Mouse (Mus musculus) adrenal gland, adult 2 months (tissue): Measurements from ENCODE around the gene Dbp. TPM values are rescaled to one million over a fixed set of nuclear protein-coding genes. Genes with fewer than 3 reads are reported as not detected.

Experiments
- DNase-seq: peaks from one replicate; pipeline ENCODE4 v3.0.0; 2021
- polyA plus RNA-seq: library from polyadenylated mRNA; depleted of rRNA; stranded (reverse); fragments of >200 nt; gene quantifications from 2 replicates; pipeline ENCODE4 v1.2.3, GENCODE M21; 2012; rRNA removed
- total RNA-seq, 2 experiments: library from RNA; stranded (reverse); gene quantifications; 2 replicates each; pipeline ENCODE4 v1.2.3; 2021

Gene Dbp
- total and polyA plus RNA-seq, 3 experiments = 54.3 to 796 (median 225) TPM

DNA sequence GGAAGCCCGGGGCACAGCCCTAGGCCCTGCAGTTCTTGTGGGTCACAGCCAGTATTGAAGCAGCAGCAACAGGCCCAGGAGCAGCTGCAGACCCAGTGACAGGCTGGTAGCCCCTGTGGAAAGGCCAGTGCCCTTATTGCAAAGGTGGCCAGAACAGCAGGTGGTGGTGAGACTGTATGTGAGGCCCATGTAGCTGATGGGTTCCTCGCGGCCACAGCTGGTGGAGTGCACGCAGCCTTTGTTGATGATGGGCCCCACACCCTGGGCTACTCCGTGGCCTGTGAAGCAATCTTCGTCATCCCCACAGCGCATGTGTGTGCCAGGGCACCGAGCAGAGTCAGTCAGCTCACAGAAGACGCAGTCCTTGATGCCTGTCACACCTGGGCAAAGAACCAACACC, 20.3 kb downstream of the Dbp start:
- no peak for DNase-seq

DNA sequence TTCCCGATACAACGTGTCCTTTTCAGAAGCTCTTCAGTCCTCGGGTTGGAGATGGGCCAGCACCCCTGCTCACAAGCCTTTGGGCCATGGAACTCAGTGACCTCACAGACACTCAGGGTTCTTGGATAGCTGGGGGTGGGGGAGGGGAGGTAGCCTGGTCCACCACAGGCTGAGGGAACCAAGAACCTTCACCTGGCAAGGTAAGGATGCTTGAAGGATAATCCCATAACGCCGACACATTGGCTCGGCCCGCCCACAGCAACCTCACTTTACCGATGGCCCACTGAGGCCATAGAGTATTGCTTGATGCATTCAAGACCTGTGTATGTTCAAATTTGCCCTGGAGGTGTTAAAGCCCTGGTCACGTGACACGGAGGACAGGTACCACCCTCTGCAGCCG, 20.8 kb downstream of the Dbp start, which contains the start of gene Spaca4:
TSS of gene Spaca4 (minus strand) at position 101 of the 400 bp plus-strand sequence.
- no peak for DNase-seq

DNA sequence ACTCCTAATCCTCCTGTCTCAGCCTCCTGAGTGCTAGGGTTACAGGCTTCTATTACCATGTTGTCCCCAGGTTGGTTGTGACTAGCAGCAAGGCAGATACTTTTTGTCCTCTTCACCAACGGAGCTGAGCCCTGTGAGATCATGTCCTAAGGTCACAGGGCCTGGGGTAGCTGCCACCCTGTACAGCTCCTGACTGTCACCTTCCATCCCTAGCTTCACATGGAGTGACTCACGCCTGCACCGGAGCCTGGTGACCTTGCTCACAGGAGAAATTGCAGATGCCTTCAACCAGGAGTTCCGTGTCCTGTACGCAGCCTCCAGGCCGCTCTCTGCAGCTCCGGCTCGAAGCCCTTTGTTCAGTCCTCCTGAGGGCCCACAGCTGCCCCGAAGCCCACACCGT, 21.5 kb downstream of the Dbp start:
- peak; percentile 66 for DNase-seq

DNA sequence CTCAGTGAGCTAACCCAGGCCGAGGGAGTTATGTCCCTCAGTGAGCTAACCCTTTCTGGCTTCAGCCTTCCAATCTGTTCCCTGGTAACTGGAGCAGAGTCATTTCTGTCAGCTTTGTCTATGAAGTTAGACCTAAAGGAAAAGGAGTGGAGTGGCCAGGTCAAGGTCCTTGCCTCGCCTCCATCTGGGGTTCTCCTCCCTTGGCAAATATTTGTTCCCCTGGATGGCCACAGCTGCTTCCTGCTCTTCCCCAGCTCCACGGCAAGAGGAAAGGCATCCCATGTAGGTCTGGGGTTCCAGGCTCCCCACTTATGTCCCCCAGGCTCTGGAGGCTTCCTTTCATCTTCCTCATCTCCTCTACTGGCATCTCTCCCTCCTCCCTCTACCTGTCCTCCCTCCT, 22.7 kb downstream of the Dbp start:
- no peak for DNase-seq

DNA sequence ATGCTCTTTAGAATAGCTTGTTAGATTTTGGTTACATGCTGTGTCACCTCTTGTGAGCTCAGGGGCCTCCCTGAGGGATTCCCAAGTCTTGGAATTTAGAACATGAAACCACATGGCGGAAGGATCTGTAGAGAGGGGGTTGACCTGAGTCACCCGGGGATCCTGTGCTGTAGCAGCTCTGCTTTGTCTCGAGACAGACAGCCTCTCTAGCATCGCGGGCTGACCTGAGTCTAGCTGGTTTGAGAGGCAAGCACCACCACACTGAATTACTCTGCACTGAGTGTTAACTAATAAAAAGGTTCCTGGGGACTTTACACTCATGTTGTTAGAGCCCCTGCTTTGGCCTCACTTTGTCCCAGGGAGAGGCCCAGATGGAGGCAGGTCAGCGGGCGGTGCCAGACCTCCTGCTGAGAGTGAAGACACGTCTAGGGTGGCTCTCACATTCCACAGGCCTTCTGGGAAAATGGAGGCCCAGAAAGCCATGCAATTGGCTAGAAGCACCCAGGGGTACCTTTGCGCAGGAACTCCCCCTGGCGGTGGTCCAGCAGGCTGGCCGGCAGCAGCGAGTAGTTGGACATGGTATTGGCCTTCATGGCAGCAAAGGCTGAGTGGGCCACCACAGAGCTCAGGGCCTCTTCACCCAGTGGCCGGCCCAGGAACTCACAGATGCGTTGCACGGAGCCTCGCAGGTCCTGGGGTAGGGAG, 26.0 kb downstream of the Dbp start:
- DNase-seq = peak; percentile 43

DNA sequence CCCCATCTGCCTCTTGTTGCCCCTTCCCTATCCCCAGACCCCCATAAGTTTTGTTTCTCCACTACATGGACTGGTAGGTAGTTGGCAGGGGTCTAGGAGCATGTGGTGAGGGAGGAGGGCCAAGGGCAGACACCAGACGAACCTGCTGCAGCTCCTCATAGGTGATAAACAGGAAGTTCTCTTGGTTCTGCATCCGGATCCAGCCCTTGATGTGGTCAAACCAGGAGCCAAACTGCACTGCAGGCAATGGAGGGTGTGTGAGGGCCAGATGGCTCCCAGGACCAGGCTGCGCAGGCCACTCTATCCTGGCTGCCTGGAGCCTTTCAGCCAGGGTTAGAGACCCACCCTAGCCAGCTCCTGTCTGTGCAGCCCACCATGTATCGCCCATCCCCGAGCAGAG, 28.6 kb downstream of the Dbp start:
- DNase-seq = no peak

DNA sequence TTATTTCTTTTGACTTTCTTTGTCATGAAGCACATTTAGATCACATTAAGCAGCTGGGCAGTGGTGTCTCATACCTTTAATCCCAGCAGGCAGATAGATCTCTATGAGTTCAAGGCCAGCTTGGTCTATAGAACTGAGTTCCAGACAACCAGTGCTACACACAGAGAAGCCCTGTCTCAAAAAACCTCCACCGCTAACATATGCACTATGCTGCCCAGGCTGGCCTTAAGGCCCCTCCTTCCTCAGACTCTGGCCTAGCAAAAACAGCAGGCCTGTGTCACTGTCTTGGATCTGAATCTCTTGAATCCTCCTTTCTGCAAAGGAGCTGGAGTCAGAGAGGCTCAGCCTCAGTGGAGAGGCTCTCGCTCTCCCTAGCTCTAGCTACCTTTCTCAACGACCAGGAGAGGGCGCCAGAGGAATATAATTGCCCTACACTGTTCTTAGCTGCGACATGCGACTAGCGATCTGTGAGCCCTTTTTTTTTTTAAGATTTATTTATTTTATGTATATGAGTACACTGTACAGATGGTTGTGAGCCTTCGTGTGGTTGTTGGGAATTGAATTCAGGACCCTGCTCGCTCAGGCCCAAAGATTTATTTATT, 34.4 kb downstream of the Dbp start:
- DNase-seq = peak; percentile 75

DNA sequence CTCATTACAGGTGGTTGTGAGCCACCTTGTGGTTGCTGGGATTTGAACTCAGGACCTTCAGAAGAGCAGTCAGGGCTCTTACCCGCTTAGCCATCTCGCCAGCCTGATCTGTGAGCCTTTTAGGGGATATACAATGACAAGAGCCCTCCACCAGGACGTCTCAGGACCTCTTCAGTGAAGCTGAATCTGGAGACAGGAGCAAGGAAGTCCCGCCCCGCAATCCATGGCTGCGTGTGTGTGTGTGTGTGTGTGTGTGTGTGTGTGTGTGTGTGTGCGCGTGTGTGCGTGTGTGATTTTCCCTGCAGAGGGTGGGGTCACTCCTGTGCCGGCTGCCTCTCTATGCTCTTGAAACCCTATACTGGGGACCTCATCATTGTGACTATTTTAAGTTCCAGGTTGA, 34.9 kb downstream of the Dbp start:
- no peak for DNase-seq

DNA sequence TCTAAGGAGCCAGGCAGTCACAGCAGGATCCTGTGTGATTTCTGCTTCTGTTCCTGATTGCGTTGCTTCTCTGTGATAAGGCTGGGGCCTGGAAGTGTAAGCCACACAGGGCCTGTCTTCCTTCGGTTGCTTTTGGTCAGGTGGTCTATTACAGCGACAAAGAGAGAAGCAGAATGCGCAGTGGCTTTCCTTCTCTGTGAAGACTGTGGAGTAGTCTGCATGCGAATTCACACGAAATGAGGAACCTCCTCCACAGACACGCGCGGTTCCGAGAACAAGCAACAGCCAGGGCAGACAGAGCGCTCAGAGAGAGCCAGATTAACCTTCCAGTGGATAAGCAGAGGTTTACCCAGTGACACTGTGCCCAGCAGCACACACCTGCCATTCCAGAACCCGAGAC, 36.4 kb downstream of the Dbp start:
- DNase-seq = no peak

DNA sequence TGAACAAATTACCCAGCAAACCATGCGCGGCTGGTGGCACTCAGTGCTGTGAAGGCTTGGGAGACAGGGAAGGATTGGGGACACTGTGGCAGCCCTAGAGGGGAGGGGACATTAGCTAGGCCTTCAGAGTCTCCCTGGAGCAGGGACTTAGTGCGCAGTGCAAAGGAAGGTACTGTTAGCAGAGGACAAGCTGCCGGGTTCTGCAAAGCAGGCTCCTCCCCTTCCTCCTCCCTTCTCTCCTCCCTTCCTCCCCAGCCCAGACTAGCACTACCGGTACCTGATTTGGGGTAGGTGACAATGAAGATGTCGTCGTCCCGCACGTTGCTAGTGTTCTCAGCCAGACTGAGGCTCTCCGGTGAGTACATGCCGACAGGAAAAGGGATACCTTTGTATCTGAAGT, 36.9 kb downstream of the Dbp start:
- no peak for DNase-seq

DNA sequence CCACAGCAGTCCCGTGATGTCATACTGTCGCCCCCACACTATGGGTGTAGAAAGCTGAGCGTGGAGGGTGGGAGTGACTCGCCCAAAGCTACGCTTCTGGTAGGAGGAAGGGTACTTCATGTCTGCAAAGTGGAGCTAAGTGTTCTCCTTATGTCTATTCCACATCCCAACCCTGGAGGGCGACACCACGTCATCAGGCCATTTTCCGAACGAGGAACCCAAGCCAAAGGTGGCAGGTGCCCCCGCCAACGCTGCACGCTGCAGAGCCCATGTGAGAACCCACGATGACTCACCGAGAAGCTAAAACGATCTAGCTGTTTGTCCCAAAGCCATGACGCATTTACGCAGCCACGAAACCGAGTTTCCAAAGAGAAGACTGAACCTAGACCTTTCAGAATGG, 37.5 kb downstream of the Dbp start:
- peak; percentile 41 for DNase-seq

DNA sequence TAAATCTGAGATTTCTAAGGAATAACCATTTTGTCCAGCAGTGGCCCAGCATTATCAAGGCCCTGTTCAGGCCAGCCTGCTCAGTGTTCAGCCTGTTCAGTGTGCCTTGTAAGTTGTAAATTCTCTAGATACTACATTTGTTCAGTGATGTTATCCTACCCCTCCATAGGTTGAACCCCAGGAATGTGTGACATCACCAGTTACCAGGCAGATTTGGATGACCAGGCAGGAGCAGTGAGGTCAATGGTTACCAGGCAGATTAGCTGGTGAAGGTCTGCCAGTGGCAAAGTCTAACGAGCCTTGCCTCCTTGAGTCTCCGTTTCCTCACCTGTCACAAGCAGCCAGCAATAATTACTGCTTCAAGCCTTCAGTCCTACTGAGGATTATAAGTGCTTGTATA, 39.5 kb downstream of the Dbp start:
- DNase-seq = peak; percentile 60

DNA sequence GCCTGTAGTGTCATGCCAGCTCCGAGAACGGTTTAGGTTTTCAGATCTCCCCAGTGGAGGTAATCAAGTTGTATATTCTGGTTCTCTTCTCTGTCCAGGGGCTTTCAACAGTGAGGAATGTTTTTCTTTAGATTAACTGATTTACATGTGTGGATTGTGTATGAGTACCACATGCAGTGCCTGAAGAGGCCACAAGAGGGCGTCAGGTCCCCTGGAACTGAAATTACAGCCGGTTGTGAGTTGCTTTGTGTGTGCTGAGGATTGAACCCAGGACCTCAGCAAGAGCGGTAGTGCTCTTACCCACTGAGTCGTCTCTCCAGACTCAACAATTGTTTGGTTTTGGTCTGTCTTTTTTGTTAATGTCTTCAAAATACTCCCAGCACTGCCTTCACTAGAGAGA, 41.6 kb downstream of the Dbp start:
- DNase-seq = no peak

DNA sequence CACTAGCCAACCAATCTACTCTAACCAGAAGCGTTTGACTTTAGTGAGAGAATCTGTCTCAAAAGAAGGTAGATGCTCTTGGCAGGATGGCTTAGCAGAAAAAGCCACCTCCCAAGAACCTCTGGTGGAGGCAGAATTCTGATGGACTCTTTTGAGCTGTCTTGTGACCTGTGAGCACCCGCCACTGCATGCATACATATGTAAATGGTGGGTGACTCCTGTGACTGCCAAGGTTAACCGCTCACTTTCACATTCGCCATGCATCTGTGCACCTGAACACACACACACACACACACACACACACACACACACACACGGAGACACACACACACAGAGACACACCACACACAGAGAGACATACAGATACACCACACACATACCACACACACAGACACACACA, 42.6 kb downstream of the Dbp start:
- no peak for DNase-seq

DNA sequence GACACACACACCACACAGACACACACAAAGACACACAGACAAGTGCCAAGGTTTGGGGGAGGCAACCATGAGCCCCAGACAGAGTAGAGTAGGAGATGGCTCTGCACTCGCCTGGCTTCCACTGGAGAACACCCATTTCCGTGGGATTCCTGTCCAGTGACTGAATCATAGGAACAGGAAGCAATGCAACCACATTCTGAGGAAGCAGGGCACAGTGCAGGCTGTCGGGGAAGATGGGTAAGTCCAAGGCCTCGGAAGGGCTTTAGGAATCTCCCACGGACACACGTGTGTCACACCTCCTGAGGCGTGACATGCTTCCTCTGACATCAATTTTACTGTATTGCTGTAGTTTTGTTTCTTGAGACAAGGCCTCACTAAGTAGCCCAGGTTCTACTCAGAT, 43.2 kb downstream of the Dbp start:
- DNase-seq = no peak

DNA sequence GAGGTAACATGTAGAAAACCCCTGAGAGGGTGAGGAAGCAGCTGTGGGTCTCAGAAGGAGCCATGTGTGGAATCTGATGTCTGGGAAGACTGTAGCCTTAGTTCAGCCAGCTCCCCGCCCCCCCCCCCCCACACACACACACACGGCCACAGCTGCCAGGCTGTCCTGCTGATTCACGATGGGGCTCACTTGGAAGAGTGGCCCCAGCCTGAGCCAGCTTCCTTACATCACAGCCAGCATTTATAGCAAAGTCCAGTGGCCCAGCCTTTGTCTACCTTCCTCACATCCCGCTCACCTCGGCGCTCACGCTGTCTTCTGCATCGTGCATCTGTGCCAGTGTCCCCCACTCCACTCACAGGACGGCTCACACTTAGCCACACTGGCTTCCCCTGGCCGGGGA, 44.5 kb downstream of the Dbp start:
- DNase-seq = peak; percentile 45

DNA sequence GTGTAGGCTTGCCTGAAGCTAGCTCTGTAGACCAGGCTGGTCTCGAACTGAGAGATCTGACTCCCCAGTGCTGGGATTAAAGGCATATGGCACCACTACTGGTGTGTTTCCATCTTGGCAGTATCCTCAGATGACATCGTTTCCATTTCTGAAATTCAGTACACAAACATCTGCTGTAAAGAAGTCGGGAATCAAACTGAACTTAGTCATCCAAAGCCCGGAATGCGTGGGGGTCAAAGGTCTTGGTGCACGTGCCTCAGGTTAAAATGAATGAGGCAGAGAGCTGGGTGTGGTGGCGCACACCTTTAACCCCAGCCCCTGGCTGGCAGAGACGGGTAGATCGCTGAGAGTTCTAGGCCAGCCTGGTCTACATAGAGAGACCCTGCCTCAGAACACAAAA, 45.3 kb downstream of the Dbp start:
- DNase-seq = no peak

DNA sequence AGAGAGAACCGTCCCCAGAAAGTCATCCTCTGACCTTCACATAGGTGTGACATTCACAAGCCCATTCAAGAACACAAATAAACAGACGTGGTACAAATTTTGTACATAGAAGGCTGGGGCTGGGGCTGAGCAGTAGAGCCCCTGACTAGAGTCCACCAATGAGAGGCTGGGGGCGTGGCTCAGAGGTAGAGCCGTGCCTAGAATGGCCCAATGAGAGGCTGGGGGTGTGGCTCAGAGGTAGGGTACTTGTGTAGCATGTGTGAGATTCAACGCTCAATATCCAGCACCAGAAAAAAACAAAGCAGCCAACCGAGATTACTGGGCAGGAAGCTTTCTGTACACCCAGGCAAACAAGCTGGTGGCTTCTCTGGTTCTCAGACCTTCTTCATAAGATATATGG, 50.8 kb downstream of the Dbp start:
- DNase-seq = no peak

DNA sequence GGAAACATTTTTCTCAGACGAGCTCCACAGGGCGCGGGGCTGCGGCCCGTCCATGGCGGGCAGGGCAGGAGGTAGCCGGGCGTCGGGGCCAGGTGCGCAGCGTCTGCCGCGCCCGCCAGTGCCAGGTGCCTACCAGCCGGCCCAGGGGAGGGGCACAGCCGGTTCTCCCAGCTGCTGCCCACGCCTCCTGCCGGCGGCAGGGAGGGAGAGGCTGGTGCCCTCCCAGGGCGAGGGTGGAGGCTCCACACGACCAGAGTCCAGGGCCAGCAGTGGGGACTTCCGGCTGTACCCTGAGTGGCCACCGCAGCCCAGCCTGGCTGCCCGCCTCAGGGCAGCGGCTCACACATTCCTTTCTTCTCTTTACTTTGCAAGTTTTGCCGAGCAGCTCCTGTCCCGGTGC, 54.5 kb downstream of the Dbp start:
- DNase-seq = peak; percentile 21

Other genes starting within 250 kb of the Dbp start
Only the 30 nearest of the 34 such genes appear.
- gene Gm45808, start 218.3 kb upstream of the Dbp start, total RNA-seq = 10 to 100 TPM in 1 of 2 experiments, 1 to 10 TPM in 1; 2.2 to 33.5 TPM
- 0.45 TPM in 1 of 2 replicates, not detected in the other for gene Gm45808, start 218.3 kb upstream of the Dbp start, polyA plus RNA-seq
- 10 to 100 TPM; 55.4 to 71.1 TPM for gene Dhdh, start 216.3 kb upstream of the Dbp start, total RNA-seq
- 17.6 and 21.4 TPM in 2 replicates for gene Dhdh, start 216.3 kb upstream of the Dbp start, polyA plus RNA-seq
- 100 to 1,000 TPM; 280 to 286 TPM for gene Nucb1, start 194.7 kb upstream of the Dbp start, total RNA-seq
- gene Nucb1, start 194.7 kb upstream of the Dbp start, polyA plus RNA-seq = 594 and 643 TPM in 2 replicates
- 10 to 100 TPM; 49.0 to 57.8 TPM for gene Ppp1r15a, start 178.8 kb upstream of the Dbp start, total RNA-seq
- 49.5 and 49.7 TPM in 2 replicates for gene Ppp1r15a, start 178.8 kb upstream of the Dbp start, polyA plus RNA-seq
- 1 to 10 TPM; 3.0 to 5.9 TPM for gene Plekha4, start 178.8 kb upstream of the Dbp start, total RNA-seq
- gene Plekha4, start 178.8 kb upstream of the Dbp start, polyA plus RNA-seq = 9.8 and 15.6 TPM in 2 replicates
- 1 to 10 TPM; 2.3 TPM for gene Hsd17b14, start 150.2 kb upstream of the Dbp start, total RNA-seq
- gene Hsd17b14, start 150.2 kb upstream of the Dbp start, polyA plus RNA-seq = 1.5 and 2.3 TPM in 2 replicates
- gene Bcat2, start 134.9 kb upstream of the Dbp start, total RNA-seq = 100 to 1,000 TPM; 213 to 292 TPM
- gene Bcat2, start 134.9 kb upstream of the Dbp start, polyA plus RNA-seq = 166 and 170 TPM in 2 replicates
- not detected for gene Fgf21, start 89.6 kb upstream of the Dbp start, total RNA-seq
- gene Fgf21, start 89.6 kb upstream of the Dbp start, polyA plus RNA-seq = 0.15 and 0.16 TPM in 2 replicates
- not detected for gene Fut1, start 87.8 kb upstream of the Dbp start, total RNA-seq
- gene Fut1, start 87.8 kb upstream of the Dbp start, polyA plus RNA-seq = not detected in 2 replicates
- under 1 TPM; 0.28 to 0.29 TPM for gene Izumo1, start 83.3 kb upstream of the Dbp start, total RNA-seq
- 0.65 and 0.89 TPM in 2 replicates for gene Izumo1, start 83.3 kb upstream of the Dbp start, polyA plus RNA-seq
- gene Rasip1, start 77.6 kb upstream of the Dbp start, total RNA-seq = 10 to 100 TPM; 13.5 to 20.6 TPM
- 42.9 and 56.4 TPM in 2 replicates for gene Rasip1, start 77.6 kb upstream of the Dbp start, polyA plus RNA-seq
- 1 to 10 TPM; 3.0 to 5.8 TPM for gene Mamstr, start 65.1 kb upstream of the Dbp start, total RNA-seq
- 5.1 and 5.8 TPM in 2 replicates for gene Mamstr, start 65.1 kb upstream of the Dbp start, polyA plus RNA-seq
- gene Fut2, start 38.7 kb upstream of the Dbp start, total RNA-seq = under 1 TPM in 1 of 2 experiments, not detected in 1; 0.09 TPM
- gene Fut2, start 38.7 kb upstream of the Dbp start, polyA plus RNA-seq = not detected in 2 replicates
- gene Ntn5, start 21.1 kb upstream of the Dbp start, total RNA-seq = under 1 TPM in 1 of 2 experiments, not detected in 1; 0.31 TPM
- 0.40 and 0.86 TPM in 2 replicates for gene Ntn5, start 21.1 kb upstream of the Dbp start, polyA plus RNA-seq
- gene Sec1, start 10.7 kb upstream of the Dbp start, total RNA-seq = under 1 TPM; 0.29 to 0.41 TPM
- gene Sec1, start 10.7 kb upstream of the Dbp start, polyA plus RNA-seq = 0.57 and 0.58 TPM in 2 replicates
- 10 to 100 TPM; 10.9 to 18.6 TPM for gene Car11, start 5.2 kb upstream of the Dbp start, total RNA-seq
- 30.0 and 38.2 TPM in 2 replicates for gene Car11, start 5.2 kb upstream of the Dbp start, polyA plus RNA-seq
- 1,000 to 10,000 TPM in 1 of 2 experiments, 100 to 1,000 TPM in 1; 972 to 1,050 TPM for gene Rpl18, start 10.4 kb downstream of the Dbp start, total RNA-seq
- 1,143 and 1,258 TPM in 2 replicates for gene Rpl18, start 10.4 kb downstream of the Dbp start, polyA plus RNA-seq
- gene Sphk2, start 12.9 kb downstream of the Dbp start, total RNA-seq = 10 to 100 TPM; 38.9 to 39.5 TPM
- gene Sphk2, start 12.9 kb downstream of the Dbp start, polyA plus RNA-seq = 90.9 and 92.5 TPM in 2 replicates
- under 1 TPM; 0.72 to 0.86 TPM for gene Fam83e, start 16.1 kb downstream of the Dbp start, total RNA-seq
- 0.86 and 2.0 TPM in 2 replicates for gene Fam83e, start 16.1 kb downstream of the Dbp start, polyA plus RNA-seq
- not detected for gene Spaca4, start 20.7 kb downstream of the Dbp start, total RNA-seq
- not detected in 2 replicates for gene Spaca4, start 20.7 kb downstream of the Dbp start, polyA plus RNA-seq
- gene Lmtk3, start 78.7 kb downstream of the Dbp start, total RNA-seq = 1 to 10 TPM; 6.2 to 8.6 TPM
- 38.0 and 61.3 TPM in 2 replicates for gene Lmtk3, start 78.7 kb downstream of the Dbp start, polyA plus RNA-seq
- 1 to 10 TPM in 1 of 2 experiments, under 1 TPM in 1; 0.49 to 2.0 TPM for gene Sult2b1, start 79.6 kb downstream of the Dbp start, total RNA-seq
- gene Sult2b1, start 79.6 kb downstream of the Dbp start, polyA plus RNA-seq = 1.6 and 2.9 TPM in 2 replicates
- gene Cyth2, start 109.5 kb downstream of the Dbp start, total RNA-seq = 100 to 1,000 TPM; 127 to 129 TPM
- gene Cyth2, start 109.5 kb downstream of the Dbp start, polyA plus RNA-seq = 147 and 170 TPM in 2 replicates
- gene Kcnj14, start 119.7 kb downstream of the Dbp start, total RNA-seq = under 1 TPM in 1 of 2 experiments, not detected in 1; 0.20 TPM
- gene Kcnj14, start 119.7 kb downstream of the Dbp start, polyA plus RNA-seq = 0.70 and 1.8 TPM in 2 replicates
- 10 to 100 TPM; 26.9 to 30.1 TPM for gene Grwd1, start 125.9 kb downstream of the Dbp start, total RNA-seq
- 22.1 and 27.4 TPM in 2 replicates for gene Grwd1, start 125.9 kb downstream of the Dbp start, polyA plus RNA-seq
- 100 to 1,000 TPM; 128 to 147 TPM for gene Kdelr1, start 167.7 kb downstream of the Dbp start, total RNA-seq
- 235 and 251 TPM in 2 replicates for gene Kdelr1, start 167.7 kb downstream of the Dbp start, polyA plus RNA-seq
- under 1 TPM; 0.40 to 0.97 TPM for gene Grin2d, start 173.3 kb downstream of the Dbp start, total RNA-seq
- gene Grin2d, start 173.3 kb downstream of the Dbp start, polyA plus RNA-seq = 4.0 and 4.2 TPM in 2 replicates
- not detected for gene Syngr4, start 191.6 kb downstream of the Dbp start, total RNA-seq
- gene Syngr4, start 191.6 kb downstream of the Dbp start, polyA plus RNA-seq = 0.90 and 0.98 TPM in 2 replicates
- gene Tmem143, start 191.9 kb downstream of the Dbp start, total RNA-seq = 10 to 100 TPM; 60.8 to 65.3 TPM
- gene Tmem143, start 191.9 kb downstream of the Dbp start, polyA plus RNA-seq = 173 and 207 TPM in 2 replicates
- gene Emp3, start 216.3 kb downstream of the Dbp start, total RNA-seq = 100 to 1,000 TPM; 327 to 620 TPM
- gene Emp3, start 216.3 kb downstream of the Dbp start, polyA plus RNA-seq = 855 and 1,123 TPM in 2 replicates